Mouse (Mus musculus): ENCODE data around the gene Mef2c.

GRCm38 (mm10) chr13:83707611-83708010 is 203.8 kb downstream of the Mef2c start:
- no peak for TF ChIP-seq CTCF (IDR thresholded peaks at IDR 0.05; ENCODE audit: insufficient read depth, low read length)
- no peak for TF ChIP-seq POLR2A (IDR thresholded peaks at IDR 0.05; ENCODE audit: borderline replicate concordance, extremely low read depth, low read depth, low read length)
